Mouse (Mus musculus) cerebellum, adult 2 months (tissue): ENCODE data around the gene Slc16a12.

ENCODE experiments used
- CTCF ChIP-seq: fragments of 200-500 bp; IDR thresholded peaks from 2 replicates; pipeline ENCODE4 v1.5.1; 2011; ENCODE audit warnings: low read depth, mild to moderate bottlenecking, control low read depth, low read length, moderate library complexity, borderline replicate concordance; ENCODE audit not compliant: insufficient read depth
- POLR2A ChIP-seq: fragments of 200-500 bp; IDR thresholded peaks from 2 replicates; pipeline ENCODE4 v1.6.1; 2011; ENCODE audit warnings: low read length, control low read depth, borderline replicate concordance; ENCODE audit not compliant: insufficient read depth

- TF ChIP-seq POLR2A (no peak), CTCF (no peak)
Observed at GRCm38 (mm10) chr19:34718963-34719362, 28.1 kb downstream of the Slc16a12 start.
